Mouse (Mus musculus): Measurements from ENCODE around the gene Eomes. TPM values are rescaled to one million over a fixed set of nuclear protein-coding genes. Genes with fewer than 3 reads are reported as not detected.
A peak's percentile ranks its signal among the peaks of the same experiment; 100 is the strongest.

Eomes gene
- total and polyA plus RNA-seq, 3 experiments, result not detected

GRCm38 (mm10) chr9:118494106-118494505 is 16.1 kb downstream of the Eomes start:
- Histone ChIP-seq H3K4me3 (replicated peaks in 1 of 3; ENCODE audit: low read depth in 2 of 3, low read length in 2 of 3, poor library complexity in 1 of 3) (no peak overlapping the region), H3K27me3 (replicated peaks) (no peaks in the 10 kb centered on the region)
- dilution Hi-C loops (cut with MboI; ENCODE audit: extremely low pct_ligation_motif_present, extremely low pct_unique_long_range_greater_than_20kb, low sequenced_read_pairs), result no loop called here

DNA sequence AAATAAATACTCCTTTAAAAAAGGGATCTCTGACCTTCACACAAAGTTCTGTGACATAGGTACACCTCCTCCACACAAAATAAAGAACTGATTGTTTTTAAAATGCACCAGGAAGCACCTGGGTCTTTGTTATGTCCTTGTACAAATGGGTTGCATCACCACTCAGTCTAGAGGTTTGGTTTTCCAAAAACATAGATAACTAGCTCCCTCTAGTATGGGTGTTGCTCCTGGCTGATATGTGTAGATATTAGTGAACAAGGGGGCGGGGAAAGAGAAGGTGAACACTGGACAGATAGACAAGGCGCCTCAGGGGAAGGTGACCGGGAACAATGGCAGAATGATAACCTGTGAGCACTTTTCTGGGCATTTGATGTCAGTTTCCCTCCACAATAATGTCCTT is 17.9 kb downstream of the Eomes start:
- TF ChIP-seq NRF1 (IDR thresholded peaks at IDR 0.05; ENCODE audit: low read depth, low read length) (no peak), POLR2AphosphoS2 (IDR thresholded peaks at IDR 0.05; ENCODE audit: low read depth, low read length) (no peak), SMC3 (IDR thresholded peaks at IDR 0.05; ENCODE audit: low read depth, low read length) (no peak), MXI1 (IDR thresholded peaks at IDR 0.05; ENCODE audit: low read depth, low read length) (no peak), UBTF (IDR thresholded peaks at IDR 0.05; ENCODE audit: low read depth, low read length) (no peak), TBP (conservative IDR thresholded peaks at IDR 0.05; ENCODE audit: low read depth, low read length) (no peak), ELF1 (IDR thresholded peaks at IDR 0.05; ENCODE audit: low read depth, low read length) (no peak), E2F4 (IDR thresholded peaks at IDR 0.05; ENCODE audit: insufficient replicate concordance, low read depth, low read length) (no peak), IRF4 (IDR thresholded peaks at IDR 0.05; ENCODE audit: low read depth, low read length) (no peak), ZC3H11A (IDR thresholded peaks at IDR 0.05; ENCODE audit: low read depth, low read length) (no peak), CHD1 (IDR thresholded peaks at IDR 0.05; ENCODE audit: low read depth, low read length) (no peak), JUND (conservative IDR thresholded peaks at IDR 0.05; ENCODE audit: low read depth, low read length) (no peak), USF2 (conservative IDR thresholded peaks at IDR 0.05; ENCODE audit: low read depth, low read length) (no peak), EP300 (IDR thresholded peaks at IDR 0.05; ENCODE audit: low read length) (no peak), ETS1 (conservative IDR thresholded peaks at IDR 0.05; ENCODE audit: low read depth, low read length) (no peak), USF1 (IDR thresholded peaks at IDR 0.05; ENCODE audit: low read depth, low read length) (no peak), MAZ (IDR thresholded peaks at IDR 0.05; ENCODE audit: low read depth, low read length) (no peak), ZKSCAN1 (IDR thresholded peaks at IDR 0.05; ENCODE audit: borderline replicate concordance, low read depth, low read length) (no peak), CTCF (conservative IDR thresholded peaks at IDR 0.05 in 1 of 2, IDR thresholded peaks at IDR 0.05 in 1 of 2; ENCODE audit: low read depth in 2 of 2, low read length in 2 of 2) (no peak)
- Histone ChIP-seq H3K27ac (ENCODE audit: insufficient read depth, low read depth) (no peak overlapping the region), H3K4me1 (ENCODE audit: control insufficient read depth in 1 of 2, insufficient read depth in 2 of 2) (peaks cover 5 to 8% of the 10 kb centered on the region in 2 experiments), H3K36me3 (replicated peaks in 1 of 2; ENCODE audit: control insufficient read depth in 1 of 2, insufficient read depth in 1 of 2, low read length in 1 of 2) (no peaks in the 10 kb centered on the region), H3K9me3 (replicated peaks; ENCODE audit: low read length) (peaks cover 4% of the 10 kb centered on the region), H3K4me2 (ENCODE audit: insufficient read depth, low read depth, poor library complexity, severe bottlenecking) (no peak overlapping the region), H3K27me3 (replicated peaks) (no peaks in the 10 kb centered on the region), H3K9ac (ENCODE audit: insufficient read depth, low read depth) (no peak overlapping the region), H3K4me3 (replicated peaks in 1 of 3; ENCODE audit: low read depth in 2 of 3, low read length in 2 of 3, poor library complexity in 1 of 3) (no peak overlapping the region), H3K79me2 (replicated peaks; ENCODE audit: control insufficient read depth, extremely low read depth, insufficient read depth, poor library complexity, severe bottlenecking) (no peaks in the 10 kb centered on the region)
- dilution Hi-C loops (cut with MboI; ENCODE audit: extremely low pct_ligation_motif_present, extremely low pct_unique_long_range_greater_than_20kb, low sequenced_read_pairs), result no loop called here
- DNase-seq (ENCODE audit: extremely low read depth), result no peak
- in situ Hi-C loops (cut with MboI; ENCODE audit: low pct_ligation_motif_present, low pct_unique_long_range_greater_than_20kb, low sequenced_read_pairs), result loop anchor here (25.0 kb wide), 1 partner anchor 434 kb away; no protein-coding TSS in a partner anchor

More at GRCm38 (mm10) chr9:118494106-118494505, 16.1 kb downstream of the Eomes start:
- H3K9ac ChIP-seq (ENCODE audit: insufficient read depth, low read depth), result no peak overlapping the region
- H3K79me2 ChIP-seq (replicated peaks; ENCODE audit: control insufficient read depth, extremely low read depth, insufficient read depth, poor library complexity, severe bottlenecking), result no peaks in the 10 kb centered on the region
- no peak for DNase-seq (ENCODE audit: extremely low read depth)
- H3K4me1 ChIP-seq (ENCODE audit: control insufficient read depth in 1 of 2, insufficient read depth in 2 of 2), result peaks cover 0 to 3% of the 10 kb centered on the region in 2 experiments; a peak in 2 of 4 replicates
- peaks cover 4% of the 10 kb centered on the region for H3K9me3 ChIP-seq (replicated peaks; ENCODE audit: low read length)
- no peak overlapping the region for H3K4me2 ChIP-seq (ENCODE audit: insufficient read depth, low read depth, poor library complexity, severe bottlenecking)
- TF ChIP-seq CTCF (conservative IDR thresholded peaks at IDR 0.05 in 1 of 2, IDR thresholded peaks at IDR 0.05 in 1 of 2; ENCODE audit: low read depth in 2 of 2, low read length in 2 of 2) (peak; percentile 13 to 26; a peak in 1 of 4 replicates), ZKSCAN1 (IDR thresholded peaks at IDR 0.05; ENCODE audit: borderline replicate concordance, low read depth, low read length) (no peak), RCOR1 (conservative IDR thresholded peaks at IDR 0.05; ENCODE audit: low read depth, low read length) (no peak), SMC3 (IDR thresholded peaks at IDR 0.05; ENCODE audit: low read depth, low read length) (no peak), UBTF (IDR thresholded peaks at IDR 0.05; ENCODE audit: low read depth, low read length) (no peak), ETS1 (conservative IDR thresholded peaks at IDR 0.05; ENCODE audit: low read depth, low read length) (no peak), NRF1 (IDR thresholded peaks at IDR 0.05; ENCODE audit: low read depth, low read length) (no peak), CHD2 (IDR thresholded peaks at IDR 0.05; ENCODE audit: low read length) (no peak), ZNF384 (IDR thresholded peaks at IDR 0.05; ENCODE audit: low read depth, low read length) (no peak)
- H3K36me3 ChIP-seq (replicated peaks in 1 of 2; ENCODE audit: control insufficient read depth in 1 of 2, insufficient read depth in 1 of 2, low read length in 1 of 2), result no peaks in the 10 kb centered on the region
- in situ Hi-C loops (cut with MboI; ENCODE audit: low pct_ligation_motif_present, low pct_unique_long_range_greater_than_20kb, low sequenced_read_pairs), result loop anchor here (25.0 kb wide), 1 partner anchor 432 kb away; no protein-coding TSS in a partner anchor
- no peak overlapping the region for H3K27ac ChIP-seq (ENCODE audit: insufficient read depth, low read depth)

All from CH12.LX (cell line).